Mouse (Mus musculus): ENCODE results near the gene Chst15. TPM values are rescaled to one million over a fixed set of nuclear protein-coding genes. Genes with fewer than 3 reads are reported as not detected.
A peak's percentile ranks its signal among the peaks of the same experiment; 100 is the strongest.

Gene Chst15
- total RNA-seq (2015; ENCODE audit: low replicate concordance) (7.9 and 8.0 TPM in 2 replicates), total RNA-seq (2017; ENCODE audit: low replicate concordance) (3.6 and 3.8 TPM in 2 replicates)

- no peak for ATAC-seq (replicated peaks; ENCODE audit: low FRiP score, poor library complexity, severe bottlenecking)
Observed at GRCm38 (mm10) chr7:132317036-132317541, at the start of gene Chst15. Gene Chst15, minus strand, starts transcription at chr7:132317228.

GRCm38 (mm10) chr7:132365703-132366384, 48.8 kb upstream of the Chst15 start:
- no peak for ATAC-seq (replicated peaks; ENCODE audit: low FRiP score, poor library complexity, severe bottlenecking)

- ATAC-seq (replicated peaks; ENCODE audit: low FRiP score, poor library complexity, severe bottlenecking): no peak
Observed at GRCm38 (mm10) chr7:132365111-132365510, 48.1 kb upstream of the Chst15 start.

GRCm38 (mm10) chr7:132364506-132364905, 47.5 kb upstream of the Chst15 start:
- no peak for ATAC-seq (replicated peaks; ENCODE audit: low FRiP score, poor library complexity, severe bottlenecking)

GRCm38 (mm10) chr7:132360336-132360735, 43.3 kb upstream of the Chst15 start:
- ATAC-seq (replicated peaks; ENCODE audit: low FRiP score, poor library complexity, severe bottlenecking): no peak

- no peak for ATAC-seq (replicated peaks; ENCODE audit: low FRiP score, poor library complexity, severe bottlenecking)
Observed at GRCm38 (mm10) chr7:132358709-132359108, 41.7 kb upstream of the Chst15 start.

- 0 out of 2 replicates have a peak, but pooled peaks have one; percentile 19 for ATAC-seq (replicated peaks; ENCODE audit: low FRiP score, poor library complexity, severe bottlenecking)
Observed at GRCm38 (mm10) chr7:132358250-132358649, 41.2 kb upstream of the Chst15 start.

GRCm38 (mm10) chr7:132357841-132358237, 40.8 kb upstream of the Chst15 start:
- no peak for ATAC-seq (replicated peaks; ENCODE audit: low FRiP score, poor library complexity, severe bottlenecking)

- ATAC-seq (replicated peaks; ENCODE audit: low FRiP score, poor library complexity, severe bottlenecking): no peak
Observed at GRCm38 (mm10) chr7:132356881-132357840, 40.1 kb upstream of the Chst15 start.

GRCm38 (mm10) chr7:132356185-132356584, 39.2 kb upstream of the Chst15 start:
- ATAC-seq (replicated peaks; ENCODE audit: low FRiP score, poor library complexity, severe bottlenecking): no peak

- ATAC-seq (replicated peaks; ENCODE audit: low FRiP score, poor library complexity, severe bottlenecking): no peak
Observed at GRCm38 (mm10) chr7:132355767-132356166, 38.7 kb upstream of the Chst15 start.

GRCm38 (mm10) chr7:132349075-132349572, 32.1 kb upstream of the Chst15 start:
- ATAC-seq (replicated peaks; ENCODE audit: low FRiP score, poor library complexity, severe bottlenecking): no peak

- no peak for ATAC-seq (replicated peaks; ENCODE audit: low FRiP score, poor library complexity, severe bottlenecking)
Observed at GRCm38 (mm10) chr7:132347273-132348045, 30.4 kb upstream of the Chst15 start.

- no peak for ATAC-seq (replicated peaks; ENCODE audit: low FRiP score, poor library complexity, severe bottlenecking)
Observed at GRCm38 (mm10) chr7:132345526-132346070, 28.6 kb upstream of the Chst15 start.

- ATAC-seq (replicated peaks; ENCODE audit: low FRiP score, poor library complexity, severe bottlenecking): no peak
Observed at GRCm38 (mm10) chr7:132344606-132345005, 27.6 kb upstream of the Chst15 start.

- ATAC-seq (replicated peaks; ENCODE audit: low FRiP score, poor library complexity, severe bottlenecking): no peak
Observed at GRCm38 (mm10) chr7:132343900-132344299, 26.9 kb upstream of the Chst15 start.

GRCm38 (mm10) chr7:132343146-132343545, 26.1 kb upstream of the Chst15 start:
- ATAC-seq (replicated peaks; ENCODE audit: low FRiP score, poor library complexity, severe bottlenecking): no peak

- ATAC-seq (replicated peaks; ENCODE audit: low FRiP score, poor library complexity, severe bottlenecking): no peak
Observed at GRCm38 (mm10) chr7:132339041-132339839, 22.2 kb upstream of the Chst15 start.
